Mouse (Mus musculus) testis, adult 2 months (tissue): Measurements from ENCODE around the gene Ap1g1. TPM values are rescaled to one million over a fixed set of nuclear protein-coding genes. Genes with fewer than 3 reads are reported as not detected.

Experiments
- H3K27ac ChIP-seq: fragments of 200-500 bp; 2 replicates; pipeline ENCODE4 v1.5.1; 2012; ENCODE audit warnings: low read depth, low read length; ENCODE audit not compliant: control insufficient read depth, insufficient read depth
- H3K27me3 ChIP-seq: fragments of 200-500 bp; 2 replicates; pipeline ENCODE4 v1.6.1; 2012; ENCODE audit warnings: mild to moderate bottlenecking, low read length, moderate library complexity; ENCODE audit not compliant: control insufficient read depth, insufficient read depth
- H3K36me3 ChIP-seq: fragments of 200-500 bp; 2 replicates; pipeline ENCODE4 v1.6.1; 2012; ENCODE audit warnings: mild to moderate bottlenecking, low read length; ENCODE audit not compliant: control insufficient read depth, insufficient read depth
- H3K4me1 ChIP-seq: fragments of 200-500 bp; 2 replicates; pipeline ENCODE4 v1.6.1; 2012; ENCODE audit warnings: low read length; ENCODE audit not compliant: control insufficient read depth, insufficient read depth
- H3K4me3 ChIP-seq: fragments of 200-500 bp; 2 replicates; pipeline ENCODE4 v1.5.1; 2012; ENCODE audit warnings: low read depth, mild to moderate bottlenecking, low read length, moderate library complexity, mixed read lengths; ENCODE audit not compliant: control insufficient read depth
- CTCF ChIP-seq: fragments of 200-500 bp; IDR thresholded peaks from 2 replicates; pipeline ENCODE4 v1.5.1; 2012; ENCODE audit warnings: low read depth, mild to moderate bottlenecking, inconsistent platforms, low read length, moderate library complexity; ENCODE audit not compliant: control insufficient read depth, insufficient read depth, insufficient replicate concordance
- POLR2A ChIP-seq: fragments of 200-500 bp; IDR thresholded peaks from 2 replicates; pipeline ENCODE4 v1.6.1; 2012; ENCODE audit warnings: low read depth, mild to moderate bottlenecking, inconsistent platforms, low read length, moderate library complexity; ENCODE audit not compliant: control insufficient read depth
- polyA plus RNA-seq: library from polyadenylated mRNA; depleted of rRNA; stranded (reverse); fragments of >200 nt; gene quantifications from 2 replicates; pipeline ENCODE4 v1.2.3, GENCODE M21; 2012

The Ap1g1 gene
- polyA plus RNA-seq, 1 experiment = 19.3 TPM

DNA sequence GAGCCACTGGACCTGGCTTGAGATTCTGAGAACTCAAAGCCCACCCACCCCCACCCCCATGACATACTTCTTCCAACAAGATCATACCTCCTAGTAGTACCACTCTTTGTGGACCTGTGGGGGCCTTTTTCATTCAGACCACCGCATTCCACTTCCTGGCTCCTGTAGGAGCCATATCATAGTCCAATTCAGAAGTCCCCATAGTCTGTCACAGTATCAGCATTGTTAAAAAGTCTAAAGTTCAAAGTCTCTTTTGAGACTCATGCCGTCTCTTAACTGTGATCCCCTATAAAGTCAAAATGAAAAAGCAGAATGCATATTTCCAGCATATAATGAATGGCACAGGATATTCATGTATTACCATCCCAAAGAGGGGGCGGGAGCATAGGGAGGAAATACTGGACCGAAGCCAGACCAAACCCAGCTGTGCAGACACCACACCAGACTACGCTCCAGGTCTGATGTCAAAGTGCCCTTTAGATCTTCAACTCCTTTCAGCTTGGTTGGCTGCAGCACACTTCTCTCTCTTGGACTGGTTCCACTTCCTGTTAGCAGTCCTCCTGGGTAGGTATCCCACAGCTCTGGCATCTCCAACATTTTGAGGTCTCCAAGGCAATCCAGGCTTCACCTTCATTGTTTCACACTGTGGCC, 101.8 kb downstream of the Ap1g1 start:
- no peak overlapping the region for H3K4me3 ChIP-seq
- TF ChIP-seq CTCF = no peak
- no peak overlapping the region for H3K27ac ChIP-seq
- H3K4me1 ChIP-seq = no peaks in the 10 kb centered on the region
- no peaks in the 10 kb centered on the region for H3K36me3 ChIP-seq
- H3K27me3 ChIP-seq = no peaks in the 10 kb centered on the region

DNA sequence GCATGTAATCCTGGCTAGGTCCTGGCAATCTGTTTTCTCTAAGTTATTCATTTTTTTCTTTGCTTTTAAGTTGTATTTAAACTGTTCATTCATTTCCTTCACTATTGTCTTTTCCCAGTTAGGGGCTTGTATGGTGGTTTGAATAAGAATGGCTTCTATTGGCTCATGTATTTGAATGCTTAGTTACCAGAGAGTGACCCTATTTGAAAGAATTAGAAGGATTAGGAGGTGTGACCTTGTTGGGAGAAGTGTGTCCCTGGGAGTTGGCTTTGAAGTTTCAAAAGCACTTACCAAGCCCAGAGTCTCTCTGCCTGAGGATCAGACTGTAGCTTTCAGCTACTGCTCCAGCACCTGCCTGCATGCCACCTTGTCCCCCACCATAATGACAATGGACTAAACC, 106.9 kb downstream of the Ap1g1 start:
- Histone ChIP-seq H3K4me1 (no peaks in the 10 kb centered on the region), H3K4me3 (no peak overlapping the region), H3K36me3 (no peaks in the 10 kb centered on the region), H3K27ac (no peak overlapping the region), H3K27me3 (no peaks in the 10 kb centered on the region)
- TF ChIP-seq POLR2A (no peak), CTCF (no peak)

DNA sequence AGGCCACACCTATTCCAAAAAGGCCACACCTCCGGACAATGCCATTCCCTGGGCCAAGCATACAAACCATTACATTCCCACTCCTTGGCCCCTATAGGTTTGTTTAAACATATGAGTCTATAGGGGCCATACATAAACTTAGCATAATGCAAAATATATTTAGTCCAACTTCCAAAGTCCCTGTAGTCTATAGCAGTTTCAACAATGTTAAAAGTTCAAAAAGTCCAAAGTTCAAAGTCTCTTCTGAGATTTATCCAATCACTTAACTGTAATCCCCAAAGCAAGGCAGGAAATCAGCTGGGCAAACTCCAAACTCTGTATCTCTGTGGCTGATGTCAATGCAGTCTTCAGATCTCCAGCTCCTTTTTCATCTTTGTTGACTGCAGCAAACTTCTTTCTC, 110.9 kb downstream of the Ap1g1 start:
- TF ChIP-seq CTCF (no peak), POLR2A (no peak)
- Histone ChIP-seq H3K4me1 (no peaks in the 10 kb centered on the region), H3K36me3 (no peaks in the 10 kb centered on the region), H3K4me3 (no peak overlapping the region), H3K27me3 (no peaks in the 10 kb centered on the region), H3K27ac (no peak overlapping the region)

DNA sequence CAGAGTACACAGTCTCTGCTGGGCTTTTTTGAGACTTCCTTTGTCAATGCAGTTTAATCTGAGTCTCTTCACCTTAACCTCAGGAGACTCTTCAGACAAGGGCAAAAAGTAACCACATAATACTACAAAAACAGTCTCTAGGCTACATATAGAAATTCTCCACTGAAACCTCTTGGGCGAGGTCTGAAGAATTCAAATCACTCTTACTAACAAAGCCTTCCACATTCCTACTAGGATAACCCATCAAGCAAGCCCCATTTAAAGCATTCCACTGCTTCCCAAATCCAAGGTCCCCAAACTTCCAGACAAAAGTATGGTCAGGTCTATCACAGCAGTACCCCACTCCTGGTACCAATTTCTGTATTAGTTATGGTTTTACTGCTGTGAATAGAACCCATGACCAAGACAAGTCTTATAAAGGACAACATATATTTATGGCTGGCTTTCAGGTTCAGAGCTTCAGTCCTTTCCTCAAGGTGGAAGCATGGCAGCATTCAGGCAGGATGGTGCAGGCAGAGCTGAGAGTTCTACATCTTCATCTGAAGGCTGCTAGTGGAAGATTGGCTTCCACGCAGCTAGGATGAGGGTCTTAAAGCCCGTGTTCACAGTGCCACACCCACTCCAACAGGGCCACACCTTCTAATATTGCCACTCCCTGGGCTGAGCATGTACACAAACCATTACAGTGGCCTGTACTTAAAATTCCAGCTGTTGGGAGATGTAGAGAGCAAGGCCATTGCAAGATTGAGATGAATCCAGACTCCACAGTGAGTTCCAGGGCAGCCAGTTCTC, 112.6 kb downstream of the Ap1g1 start:
- H3K4me1 ChIP-seq = no peaks in the 10 kb centered on the region
- H3K27me3 ChIP-seq = no peaks in the 10 kb centered on the region
- no peak overlapping the region for H3K27ac ChIP-seq
- H3K36me3 ChIP-seq = no peaks in the 10 kb centered on the region
- no peak for TF ChIP-seq POLR2A
- TF ChIP-seq CTCF = no peak
- H3K4me3 ChIP-seq = no peak overlapping the region

DNA sequence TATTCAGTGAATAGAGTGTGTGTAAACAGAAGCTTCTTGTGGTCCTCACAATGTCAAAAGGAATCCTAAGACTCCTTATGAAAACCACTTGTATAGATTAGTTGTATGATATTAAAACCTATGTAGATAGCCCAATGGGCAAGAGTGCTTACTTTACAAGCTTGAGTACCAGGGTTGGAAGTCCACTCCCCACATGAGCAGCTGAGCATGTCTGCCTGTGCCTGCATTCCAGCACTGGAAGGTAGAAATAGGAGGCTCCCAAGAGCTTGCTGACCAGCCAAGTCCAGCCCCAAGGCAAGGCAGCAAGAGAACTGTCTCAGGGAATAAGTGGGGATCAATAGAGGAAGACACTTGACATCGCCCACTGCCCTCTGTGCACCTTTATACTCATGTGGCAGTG, 116.3 kb downstream of the Ap1g1 start:
- H3K4me3 ChIP-seq = no peak overlapping the region

DNA sequence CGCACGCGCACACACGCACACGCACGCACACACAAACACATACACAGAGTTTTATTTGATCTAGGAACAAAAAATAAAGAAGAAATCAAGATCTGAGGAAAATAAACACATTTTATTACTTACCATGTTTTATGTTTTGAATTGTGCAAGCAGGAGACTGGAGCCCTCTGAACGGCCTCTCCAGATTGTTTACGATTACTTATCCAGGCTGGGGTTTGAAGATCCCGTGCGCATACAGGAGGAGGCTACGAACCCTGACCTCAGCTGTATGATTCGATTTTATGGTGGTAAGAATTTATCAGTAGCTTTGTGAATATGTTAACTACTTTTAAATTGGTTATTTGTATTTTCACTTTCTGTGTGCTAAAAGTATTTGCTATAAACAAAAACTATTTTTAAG, 117.0 kb downstream of the Ap1g1 start:
- no peak overlapping the region for H3K4me3 ChIP-seq
- H3K27me3 ChIP-seq = no peaks in the 10 kb centered on the region
- TF ChIP-seq CTCF (no peak), POLR2A (no peak)
- no peak overlapping the region for H3K27ac ChIP-seq
- no peaks in the 10 kb centered on the region for H3K36me3 ChIP-seq
- no peaks in the 10 kb centered on the region for H3K4me1 ChIP-seq

More for the DNA sequence above, 116.3 kb downstream of the Ap1g1 start:
- Histone ChIP-seq H3K27ac (no peak overlapping the region), H3K4me1 (no peaks in the 10 kb centered on the region), H3K27me3 (no peaks in the 10 kb centered on the region), H3K36me3 (no peaks in the 10 kb centered on the region)
- no peak for TF ChIP-seq POLR2A

DNA sequence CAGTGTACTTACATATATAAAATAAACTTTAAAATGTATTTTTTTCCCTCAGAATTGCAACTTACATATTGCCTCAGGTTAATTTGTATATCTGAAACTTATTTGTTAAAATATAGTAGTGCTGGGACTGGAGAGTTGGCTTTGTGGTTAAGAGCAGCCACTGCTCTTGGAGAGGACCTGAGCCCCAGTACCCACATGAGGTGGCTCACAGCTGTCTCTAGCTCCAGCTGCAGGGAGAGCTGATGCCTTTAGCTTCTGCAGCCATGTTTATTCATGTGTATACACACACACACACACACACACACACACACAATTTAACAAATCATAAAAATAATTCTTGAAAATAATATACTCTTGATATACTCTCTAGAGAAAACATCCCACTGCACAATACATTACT, 124.0 kb downstream of the Ap1g1 start:
- TF ChIP-seq CTCF (no peak), POLR2A (no peak)
- H3K27me3 ChIP-seq = no peaks in the 10 kb centered on the region

More for the DNA sequence above, 124.0 kb downstream of the Ap1g1 start:
- Histone ChIP-seq H3K4me3 (no peak overlapping the region), H3K36me3 (0 out of 2 replicates have a peak, but pooled peaks cover under 1% of the 10 kb centered on the region), H3K27ac (no peak overlapping the region), H3K4me1 (no peaks in the 10 kb centered on the region)
